Mouse (Mus musculus): ENCODE data around the gene Fcgr1. TPM values are rescaled to one million over a fixed set of nuclear protein-coding genes. Genes with fewer than 3 reads are reported as not detected.
"Not testable (repeated sequence)": the region's sequence is repeated elsewhere in the genome, so short reads cannot be mapped to it uniquely, and the experiment has no call there.

Gene Fcgr1
- total and polyA plus RNA-seq, 3 experiments, result 1.1 to 1.3 (median 1.2) TPM

DNA sequence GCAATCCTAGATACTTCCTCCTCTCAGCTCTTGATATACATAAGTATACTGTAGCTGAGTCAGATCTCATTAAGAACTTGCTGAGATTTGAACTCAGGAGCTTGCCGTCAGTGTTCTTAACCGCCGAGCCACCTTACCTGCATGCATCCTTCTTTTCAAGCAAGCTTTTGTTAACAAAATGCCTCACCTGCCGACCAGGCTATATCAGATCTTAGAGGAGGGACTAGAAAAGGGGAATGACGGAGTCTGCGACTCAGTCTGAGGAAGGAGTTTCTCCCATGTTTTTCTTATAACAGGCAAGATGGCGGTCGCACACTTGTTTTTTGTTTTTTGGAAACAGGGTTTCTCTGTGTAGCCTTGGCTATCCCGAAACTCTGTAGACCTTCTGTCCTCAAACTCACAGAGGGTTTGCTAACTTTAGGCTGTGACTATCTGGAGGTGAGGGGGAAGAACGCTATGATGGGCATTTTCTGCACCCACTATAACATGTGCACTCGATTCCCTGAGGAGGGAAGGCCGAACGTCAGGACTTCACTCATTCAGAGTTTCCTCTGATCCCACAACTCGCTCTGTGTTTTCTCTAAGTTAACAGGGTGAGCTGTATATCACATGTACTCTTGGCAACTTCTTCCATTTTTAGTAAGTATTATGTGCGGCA lies 35.1 kb upstream of the Fcgr1 start:
- peaks cover 1% of the 10 kb centered on the region for H3K4me1 ChIP-seq (ENCODE audit: control insufficient read depth, insufficient read depth, low read length)
- DNase-seq, result no peak
- peaks cover 33% of the 10 kb centered on the region for H3K27me3 ChIP-seq (ENCODE audit: control insufficient read depth, insufficient read depth, low read length)
- WGBS, result 22% methylated on average over 15 of the region's 15 CpGs
- H3K36me3 ChIP-seq (ENCODE audit: control insufficient read depth, insufficient read depth, low read length), result no peaks in the 10 kb centered on the region
- intact Hi-C loops (cut with DNase I), result no loop called here
- no peak for TF ChIP-seq POLR2A (IDR thresholded peaks at IDR 0.05; ENCODE audit: insufficient read depth, low read depth, low read length)
- no peak for TF ChIP-seq CTCF (IDR thresholded peaks at IDR 0.05)
- no peak for TF ChIP-seq EP300 (IDR thresholded peaks at IDR 0.05; ENCODE audit: insufficient read depth, low read depth, low read length)
- no peaks in the 10 kb centered on the region for H3K79me2 ChIP-seq (replicated peaks; ENCODE audit: control insufficient read depth, insufficient read depth, low read length)
- no peak overlapping the region for H3K4me3 ChIP-seq
- H3K27ac ChIP-seq, result no peak overlapping the region
- H3K9ac ChIP-seq (ENCODE audit: low read depth, low read length), result no peak overlapping the region

DNA sequence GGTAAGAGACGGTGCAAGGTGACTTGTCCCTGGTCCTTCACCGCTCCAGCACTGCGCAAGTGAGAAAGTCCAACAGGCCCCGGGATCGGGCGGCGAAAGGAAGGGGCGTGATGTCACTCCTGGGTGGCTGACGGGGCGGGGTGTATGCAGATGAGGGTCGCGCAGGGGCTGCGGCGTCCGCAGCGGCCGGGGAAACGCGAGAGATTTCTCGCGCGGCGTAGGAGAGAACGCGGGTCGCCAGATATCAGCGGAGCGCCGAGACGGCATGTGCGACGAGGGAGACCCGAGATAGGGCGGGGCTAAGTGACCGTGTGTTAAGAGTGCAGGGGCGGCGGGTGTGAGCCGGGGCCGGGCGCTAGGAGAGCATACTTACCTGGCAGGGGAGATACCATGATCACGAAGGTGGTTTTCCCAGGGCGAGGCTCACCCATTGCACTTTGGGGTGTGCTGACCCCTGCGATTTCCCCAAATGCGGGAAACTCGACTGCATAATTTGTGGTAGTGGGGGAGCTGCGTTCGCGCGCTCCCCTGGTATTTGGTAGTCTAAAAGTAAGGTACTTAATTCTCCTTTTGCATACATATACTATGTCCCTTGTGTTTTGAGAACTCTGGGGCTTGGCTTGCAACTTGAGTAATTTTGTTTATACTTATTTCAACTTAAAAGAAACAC lies 34.4 kb upstream of the Fcgr1 start:
- H3K79me2 ChIP-seq (replicated peaks; ENCODE audit: control insufficient read depth, insufficient read depth, low read length); H3K4me1 ChIP-seq (ENCODE audit: control insufficient read depth, insufficient read depth, low read length); H3K36me3 ChIP-seq (ENCODE audit: control insufficient read depth, insufficient read depth, low read length); intact Hi-C loops (cut with DNase I); H3K27ac ChIP-seq; H3K9ac ChIP-seq (ENCODE audit: low read depth, low read length): not testable (repeated sequence)
- H3K27me3 ChIP-seq (ENCODE audit: control insufficient read depth, insufficient read depth, low read length), result peaks cover 30% of the 10 kb centered on the region
- WGBS, result 2% methylated on average over 49 of the region's 49 CpGs
- DNase-seq, result peak; percentile 33 to 47
- H3K4me3 ChIP-seq, result peak overlapping the region; percentile 22

DNA sequence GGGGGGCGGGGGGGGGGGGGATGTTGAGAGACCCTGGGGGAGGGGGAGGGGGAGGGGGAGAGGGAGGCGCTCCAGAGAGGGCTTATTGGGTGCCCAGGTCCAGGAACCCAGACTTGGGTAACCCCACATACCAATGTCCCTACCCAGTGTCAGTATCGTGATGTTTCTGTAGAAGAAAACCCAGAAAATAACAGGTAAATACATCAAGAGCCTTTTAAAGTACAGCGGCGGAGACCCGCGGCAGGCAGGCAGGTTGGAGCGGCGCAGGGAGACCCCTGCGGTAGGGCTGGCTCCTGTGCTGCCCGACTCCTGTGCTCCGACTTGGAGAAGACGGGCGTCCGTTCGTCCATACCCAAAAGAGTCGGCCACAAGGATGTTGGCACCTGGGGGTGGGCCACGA lies 33.9 kb upstream of the Fcgr1 start:
- no peak for TF ChIP-seq POLR2A (IDR thresholded peaks at IDR 0.05; ENCODE audit: insufficient read depth, low read depth, low read length)
- TF ChIP-seq EP300 (IDR thresholded peaks at IDR 0.05; ENCODE audit: insufficient read depth, low read depth, low read length), result no peak
- no peak for TF ChIP-seq CTCF (IDR thresholded peaks at IDR 0.05)
- intact Hi-C loops (cut with DNase I), result no loop called here
- WGBS, result under 1% methylated on average over 17 of the region's 18 CpGs
- DNase-seq, result no peak
- Histone ChIP-seq H3K79me2 (replicated peaks; ENCODE audit: control insufficient read depth, insufficient read depth, low read length) (no peaks in the 10 kb centered on the region), H3K27ac (no peak overlapping the region), H3K4me3 (peak overlapping the region; percentile 22), H3K9ac (ENCODE audit: low read depth, low read length) (no peak overlapping the region), H3K4me1 (ENCODE audit: control insufficient read depth, insufficient read depth, low read length) (no peaks in the 10 kb centered on the region), H3K36me3 (ENCODE audit: control insufficient read depth, insufficient read depth, low read length) (no peaks in the 10 kb centered on the region), H3K27me3 (ENCODE audit: control insufficient read depth, insufficient read depth, low read length) (peaks cover 28% of the 10 kb centered on the region)

DNA sequence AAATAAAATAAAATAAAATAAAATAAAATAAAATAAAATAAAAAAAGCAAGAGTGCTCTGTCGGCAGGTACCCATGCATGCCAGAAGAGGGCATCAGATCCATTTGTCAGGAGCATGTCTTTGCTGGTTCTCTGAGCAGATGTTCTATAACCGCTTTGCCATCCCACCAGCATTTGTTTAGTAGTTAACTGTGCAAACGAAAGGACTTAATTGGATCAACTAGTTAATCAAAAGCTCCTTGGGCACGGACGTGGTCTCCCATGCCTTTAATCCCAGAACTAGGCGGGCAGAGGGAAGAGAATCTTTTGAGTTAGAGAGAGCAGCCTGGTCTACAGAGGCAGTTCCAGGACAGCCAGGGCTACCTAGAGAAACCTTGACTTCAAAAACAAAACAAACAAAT lies 33.4 kb upstream of the Fcgr1 start:
- Histone ChIP-seq H3K9ac (ENCODE audit: low read depth, low read length) (no peak overlapping the region), H3K4me3 (no peak overlapping the region), H3K79me2 (replicated peaks; ENCODE audit: control insufficient read depth, insufficient read depth, low read length) (no peaks in the 10 kb centered on the region), H3K27me3 (ENCODE audit: control insufficient read depth, insufficient read depth, low read length) (peaks cover 25% of the 10 kb centered on the region), H3K27ac (no peak overlapping the region), H3K36me3 (ENCODE audit: control insufficient read depth, insufficient read depth, low read length) (no peaks in the 10 kb centered on the region), H3K4me1 (ENCODE audit: control insufficient read depth, insufficient read depth, low read length) (no peaks in the 10 kb centered on the region)
- no peak for DNase-seq
- TF ChIP-seq EP300 (IDR thresholded peaks at IDR 0.05; ENCODE audit: insufficient read depth, low read depth, low read length) (no peak), CTCF (IDR thresholded peaks at IDR 0.05) (peak; percentile 67)
- 6% methylated on average over 6 of the region's 6 CpGs for WGBS
- intact Hi-C loops (cut with DNase I), result no loop called here

DNA sequence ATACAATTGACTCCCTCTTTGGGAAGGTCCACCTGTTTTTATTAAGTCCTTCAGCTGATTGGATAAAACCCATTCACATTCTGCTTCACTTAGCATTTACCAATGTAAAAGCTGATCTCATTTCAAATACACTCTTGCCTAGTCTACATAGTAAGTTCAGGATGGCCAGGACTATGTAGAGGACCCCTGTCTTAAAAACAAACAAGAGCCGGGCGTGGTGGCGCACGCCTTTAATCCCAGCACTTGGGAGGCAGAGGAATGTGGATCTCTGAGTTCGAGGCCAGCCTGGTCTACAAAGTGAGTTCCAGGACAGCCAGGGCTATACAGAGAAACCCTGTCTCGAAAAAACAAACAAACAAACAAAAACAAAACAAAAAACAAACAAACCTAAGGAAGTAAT lies 30.0 kb upstream of the Fcgr1 start:
- H3K9ac ChIP-seq (ENCODE audit: low read depth, low read length); H3K4me1 ChIP-seq (ENCODE audit: control insufficient read depth, insufficient read depth, low read length); H3K36me3 ChIP-seq (ENCODE audit: control insufficient read depth, insufficient read depth, low read length); H3K79me2 ChIP-seq (replicated peaks; ENCODE audit: control insufficient read depth, insufficient read depth, low read length); DNase-seq; H3K4me3 ChIP-seq; intact Hi-C loops (cut with DNase I); H3K27ac ChIP-seq: not testable (repeated sequence)
- WGBS, result 61% methylated on average over 6 of the region's 6 CpGs
- peaks cover 17% of the 10 kb centered on the region for H3K27me3 ChIP-seq (ENCODE audit: control insufficient read depth, insufficient read depth, low read length)

DNA sequence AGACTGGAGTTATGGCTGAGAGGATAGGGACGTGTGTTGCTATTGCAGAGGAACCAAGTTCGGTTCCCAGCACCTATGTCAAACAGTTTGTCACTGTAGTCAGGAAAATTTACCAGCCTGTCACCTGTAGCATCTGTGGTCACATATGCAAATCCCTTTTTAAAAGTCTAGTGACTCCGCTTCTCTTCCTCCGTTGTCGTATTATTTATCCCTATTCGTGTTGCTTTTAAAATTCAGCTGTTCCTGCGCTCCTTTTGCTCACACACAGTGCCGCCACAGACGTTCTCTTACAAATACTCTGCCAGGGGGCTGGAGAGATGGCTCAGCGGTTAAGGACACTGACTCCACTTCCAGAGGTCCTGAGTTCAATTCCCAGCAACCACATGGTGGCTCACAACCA lies 28.8 kb upstream of the Fcgr1 start:
- no peak overlapping the region for H3K9ac ChIP-seq (ENCODE audit: low read depth, low read length)
- DNase-seq, result no peak
- H3K79me2 ChIP-seq (replicated peaks; ENCODE audit: control insufficient read depth, insufficient read depth, low read length), result no peaks in the 10 kb centered on the region
- 24% methylated on average over 10 of the region's 10 CpGs for WGBS
- peaks cover 13% of the 10 kb centered on the region for H3K27me3 ChIP-seq (ENCODE audit: control insufficient read depth, insufficient read depth, low read length)
- no peaks in the 10 kb centered on the region for H3K4me1 ChIP-seq (ENCODE audit: control insufficient read depth, insufficient read depth, low read length)
- no peaks in the 10 kb centered on the region for H3K36me3 ChIP-seq (ENCODE audit: control insufficient read depth, insufficient read depth, low read length)
- intact Hi-C loops (cut with DNase I), result no loop called here
- TF ChIP-seq CTCF (IDR thresholded peaks at IDR 0.05) (no peak), POLR2A (IDR thresholded peaks at IDR 0.05; ENCODE audit: insufficient read depth, low read depth, low read length) (no peak), EP300 (IDR thresholded peaks at IDR 0.05; ENCODE audit: insufficient read depth, low read depth, low read length) (no peak)
- no peak overlapping the region for H3K27ac ChIP-seq
- H3K4me3 ChIP-seq, result no peak overlapping the region

Measured in heart, adult 2 months (tissue).